Mouse (Mus musculus): Measurements from ENCODE around the gene Htr5b.

The Htr5b gene

DNA sequence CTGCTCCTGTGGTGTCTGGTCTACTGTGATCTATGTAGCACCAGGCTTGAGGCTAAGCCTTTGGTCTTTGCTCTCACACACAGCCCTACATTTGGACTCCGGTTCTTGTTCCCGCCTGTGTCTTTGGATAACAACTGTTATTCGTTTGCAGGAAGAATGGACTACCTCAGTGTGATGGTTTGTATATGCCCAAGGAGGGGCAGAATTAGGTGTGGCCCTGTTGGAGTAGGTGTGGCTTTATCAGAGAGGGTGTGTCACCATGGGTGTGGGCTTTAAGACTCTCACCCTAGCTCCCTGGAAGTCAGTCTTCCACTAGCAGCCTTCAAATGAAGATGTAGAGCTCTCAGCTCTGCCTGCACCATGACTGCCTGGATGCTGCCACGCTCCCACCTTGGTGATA is 20.4 kb upstream of the Htr5b start:
- TF ChIP-seq POU5F1 (IDR thresholded peaks at IDR 0.05; ENCODE audit: borderline replicate concordance, low read length), result no peak
- TF ChIP-seq CTCF (conservative IDR thresholded peaks at IDR 0.05; ENCODE audit: low read length), result no peak
- no peak for TF ChIP-seq NANOG (IDR thresholded peaks at IDR 0.05; ENCODE audit: borderline replicate concordance, low read length)

GRCm38 (mm10) chr1:121546844-121547243 is 18.6 kb upstream of the Htr5b start:
- Histone ChIP-seq H3K36me3 (ENCODE audit: insufficient read depth, low read length) (peaks cover 10% of the 10 kb centered on the region), H3K27me3 (ENCODE audit: insufficient read depth, low read length) (no peaks in the 10 kb centered on the region), H3K9me3 (ENCODE audit: low read length) (no peaks in the 10 kb centered on the region), H3K4me1 (replicated peaks; ENCODE audit: low read depth, low read length) (peaks cover 21% of the 10 kb centered on the region), H3K4me3 (replicated peaks; ENCODE audit: low read length) (no peak overlapping the region)
- no peak for TF ChIP-seq POU5F1 (IDR thresholded peaks at IDR 0.05; ENCODE audit: borderline replicate concordance, low read length)
- TF ChIP-seq NANOG (IDR thresholded peaks at IDR 0.05; ENCODE audit: borderline replicate concordance, low read length), result no peak
- no peak for TF ChIP-seq CTCF (conservative IDR thresholded peaks at IDR 0.05; ENCODE audit: low read length)

More for the DNA sequence above, 20.4 kb upstream of the Htr5b start:
- Histone ChIP-seq H3K27me3 (ENCODE audit: insufficient read depth, low read length) (no peaks in the 10 kb centered on the region), H3K9me3 (ENCODE audit: low read length) (no peaks in the 10 kb centered on the region), H3K4me3 (replicated peaks; ENCODE audit: low read length) (no peak overlapping the region), H3K4me1 (replicated peaks; ENCODE audit: low read depth, low read length) (peaks cover 24% of the 10 kb centered on the region), H3K36me3 (ENCODE audit: insufficient read depth, low read length) (peaks cover 27% of the 10 kb centered on the region)

GRCm38 (mm10) chr1:121540361-121540760 is 12.1 kb upstream of the Htr5b start:
- no peaks in the 10 kb centered on the region for H3K27me3 ChIP-seq (ENCODE audit: insufficient read depth, low read length)
- H3K4me3 ChIP-seq (replicated peaks; ENCODE audit: low read length), result no peak overlapping the region
- H3K36me3 ChIP-seq (ENCODE audit: insufficient read depth, low read length), result no peaks in the 10 kb centered on the region
- no peaks in the 10 kb centered on the region for H3K9me3 ChIP-seq (ENCODE audit: low read length)
- H3K4me1 ChIP-seq (replicated peaks; ENCODE audit: low read depth, low read length), result no peaks in the 10 kb centered on the region
- TF ChIP-seq CTCF (conservative IDR thresholded peaks at IDR 0.05; ENCODE audit: low read length), result no peak
- TF ChIP-seq POU5F1 (IDR thresholded peaks at IDR 0.05; ENCODE audit: borderline replicate concordance, low read length), result no peak
- TF ChIP-seq NANOG (IDR thresholded peaks at IDR 0.05; ENCODE audit: borderline replicate concordance, low read length), result no peak

DNA sequence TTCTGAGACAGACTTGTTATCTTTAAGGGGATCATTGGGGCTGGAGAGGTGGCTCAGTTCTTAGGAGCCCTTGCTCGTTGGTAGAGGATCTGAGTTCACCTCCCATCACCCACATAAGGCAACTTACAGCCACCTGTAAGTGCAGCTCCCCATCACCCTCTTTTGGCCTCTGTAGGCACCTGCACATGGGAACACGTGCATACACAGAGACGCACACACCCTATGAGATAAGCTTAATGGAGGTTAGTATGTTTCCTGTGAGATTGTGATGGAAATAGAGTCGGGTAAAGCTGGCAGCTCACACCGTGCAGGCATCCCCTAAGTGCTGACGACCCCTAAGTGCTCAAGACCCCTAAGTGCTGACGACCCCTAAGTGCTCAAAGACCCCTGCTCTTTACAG is 3.2 kb upstream of the Htr5b start:
- Histone ChIP-seq H3K36me3 (ENCODE audit: insufficient read depth, low read length) (no peaks in the 10 kb centered on the region), H3K27me3 (ENCODE audit: insufficient read depth, low read length) (peaks cover 48% of the 10 kb centered on the region), H3K4me1 (replicated peaks; ENCODE audit: low read depth, low read length) (peaks cover 18% of the 10 kb centered on the region), H3K4me3 (replicated peaks; ENCODE audit: low read length) (no peak overlapping the region), H3K9me3 (ENCODE audit: low read length) (no peaks in the 10 kb centered on the region)
- TF ChIP-seq POU5F1 (IDR thresholded peaks at IDR 0.05; ENCODE audit: borderline replicate concordance, low read length), result no peak
- no peak for TF ChIP-seq NANOG (IDR thresholded peaks at IDR 0.05; ENCODE audit: borderline replicate concordance, low read length)
- no peak for TF ChIP-seq CTCF (conservative IDR thresholded peaks at IDR 0.05; ENCODE audit: low read length)

DNA sequence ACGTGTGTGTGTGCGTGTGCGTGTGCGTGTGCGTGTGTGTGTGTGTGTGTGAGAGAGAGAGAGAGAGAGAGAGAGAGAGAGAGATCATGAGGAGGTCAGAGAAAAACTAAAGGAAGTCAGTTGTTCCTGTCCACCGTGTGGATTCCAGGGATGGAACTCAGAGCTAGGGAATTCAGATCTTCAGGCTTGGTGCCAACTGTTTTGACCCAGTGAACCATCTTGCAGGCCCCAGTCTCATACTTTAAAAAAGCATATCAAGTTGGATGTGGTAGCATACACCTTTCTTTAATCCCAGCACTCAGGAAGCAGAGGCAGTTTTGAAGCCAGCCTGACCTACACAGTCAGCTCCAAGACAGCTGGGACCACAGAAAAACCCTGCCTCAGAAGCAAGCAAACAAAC is 1.0 kb upstream of the Htr5b start:
- TF ChIP-seq CTCF (conservative IDR thresholded peaks at IDR 0.05; ENCODE audit: low read length), result no peak
- no peak for TF ChIP-seq NANOG (IDR thresholded peaks at IDR 0.05; ENCODE audit: borderline replicate concordance, low read length)
- TF ChIP-seq POU5F1 (IDR thresholded peaks at IDR 0.05; ENCODE audit: borderline replicate concordance, low read length), result no peak
- no peaks in the 10 kb centered on the region for H3K9me3 ChIP-seq (ENCODE audit: low read length)
- H3K27me3 ChIP-seq (ENCODE audit: insufficient read depth, low read length), result peaks cover 64% of the 10 kb centered on the region
- H3K4me3 ChIP-seq (replicated peaks; ENCODE audit: low read length), result no peak overlapping the region
- no peaks in the 10 kb centered on the region for H3K36me3 ChIP-seq (ENCODE audit: insufficient read depth, low read length)
- peaks cover 18% of the 10 kb centered on the region for H3K4me1 ChIP-seq (replicated peaks; ENCODE audit: low read depth, low read length)

GRCm38 (mm10) chr1:121527600-121528398 is 466 bp downstream of the Htr5b start:
- peak overlapping the region; percentile 68 for H3K4me3 ChIP-seq (replicated peaks; ENCODE audit: low read length)
- H3K27me3 ChIP-seq (ENCODE audit: insufficient read depth, low read length), result peaks cover 63% of the 10 kb centered on the region
- TF ChIP-seq NANOG (IDR thresholded peaks at IDR 0.05; ENCODE audit: borderline replicate concordance, low read length) (no peak), CTCF (conservative IDR thresholded peaks at IDR 0.05; ENCODE audit: low read length) (no peak), POU5F1 (IDR thresholded peaks at IDR 0.05; ENCODE audit: borderline replicate concordance, low read length) (no peak)
- peaks cover 18% of the 10 kb centered on the region for H3K4me1 ChIP-seq (replicated peaks; ENCODE audit: low read depth, low read length)
- H3K9me3 ChIP-seq (ENCODE audit: low read length), result no peaks in the 10 kb centered on the region
- no peaks in the 10 kb centered on the region for H3K36me3 ChIP-seq (ENCODE audit: insufficient read depth, low read length)

- Histone ChIP-seq H3K4me1 (replicated peaks; ENCODE audit: low read depth, low read length) (peaks cover 18% of the 10 kb centered on the region), H3K27me3 (ENCODE audit: insufficient read depth, low read length) (peaks cover 61% of the 10 kb centered on the region), H3K36me3 (ENCODE audit: insufficient read depth, low read length) (no peaks in the 10 kb centered on the region), H3K4me3 (replicated peaks; ENCODE audit: low read length) (peak overlapping the region; percentile 68), H3K9me3 (ENCODE audit: low read length) (no peaks in the 10 kb centered on the region)
- no peak for TF ChIP-seq NANOG (IDR thresholded peaks at IDR 0.05; ENCODE audit: borderline replicate concordance, low read length)
- no peak for TF ChIP-seq CTCF (conservative IDR thresholded peaks at IDR 0.05; ENCODE audit: low read length)
- no peak for TF ChIP-seq POU5F1 (IDR thresholded peaks at IDR 0.05; ENCODE audit: borderline replicate concordance, low read length)
These were observed 1.2 kb downstream of the Htr5b start for GRCm38 (mm10) chr1:121527061-121527460.

- Histone ChIP-seq H3K27me3 (ENCODE audit: insufficient read depth, low read length) (peaks cover 7% of the 10 kb centered on the region), H3K4me1 (replicated peaks; ENCODE audit: low read depth, low read length) (no peaks in the 10 kb centered on the region), H3K36me3 (ENCODE audit: insufficient read depth, low read length) (no peaks in the 10 kb centered on the region), H3K4me3 (replicated peaks; ENCODE audit: low read length) (no peak overlapping the region), H3K9me3 (ENCODE audit: low read length) (no peaks in the 10 kb centered on the region)
- TF ChIP-seq POU5F1 (IDR thresholded peaks at IDR 0.05; ENCODE audit: borderline replicate concordance, low read length) (no peak), CTCF (conservative IDR thresholded peaks at IDR 0.05; ENCODE audit: low read length) (no peak), NANOG (IDR thresholded peaks at IDR 0.05; ENCODE audit: borderline replicate concordance, low read length) (no peak)
These were observed 9.7 kb downstream of the Htr5b start for GRCm38 (mm10) chr1:121518609-121519008.
